In genomic region chr2:61527127-61527526, GRCm38 (mm10) we compare ENCODE assay signal across 25 mouse cellular contexts.
"Had no signal": no experiment of that assay in that cellular context is flagged by ENCODE, and none has a peak within 500 bp of the region (broad histone marks: within the 10 kb centered on the region; RNA-seq: fewer than 3 reads in every experiment).

No protein-coding gene starts in this region.

- H3K4me3 ChIP-seq: heart, embryonic 10.5 days; heart, embryonic 13.5 days; heart, embryonic 15.5 days; hindbrain, embryonic 13.5 days; hindbrain, embryonic 15.5 days; kidney, embryonic 15.5 days; limb, embryonic 13.5 days; limb, embryonic 15.5 days; liver, embryonic 12.5 days had no signal

- ATAC-seq: hindbrain, postnatal 0 days; intestine, embryonic 16.5 days; liver, embryonic 12.5 days had no signal

- H3K4me1 ChIP-seq: heart, embryonic 10.5 days; heart, embryonic 13.5 days; heart, embryonic 15.5 days; hindbrain, embryonic 13.5 days; hindbrain, embryonic 15.5 days; kidney, embryonic 15.5 days; limb, embryonic 13.5 days; limb, embryonic 15.5 days had no signal

- H3K36me3 ChIP-seq: heart, embryonic 10.5 days; heart, embryonic 13.5 days; heart, embryonic 15.5 days; hindbrain, embryonic 13.5 days; hindbrain, embryonic 15.5 days; kidney, embryonic 15.5 days; limb, embryonic 13.5 days; limb, embryonic 15.5 days; liver, embryonic 12.5 days had no signal

- H3K9ac ChIP-seq: heart, embryonic 13.5 days; heart, embryonic 15.5 days; hindbrain, embryonic 13.5 days; hindbrain, embryonic 15.5 days; kidney, embryonic 15.5 days; limb, embryonic 13.5 days; limb, embryonic 15.5 days; liver, embryonic 12.5 days had no signal

- H3K27me3 ChIP-seq: heart, embryonic 13.5 days; heart, embryonic 15.5 days; hindbrain, embryonic 13.5 days; hindbrain, embryonic 15.5 days; kidney, embryonic 15.5 days; limb, embryonic 13.5 days; limb, embryonic 15.5 days; liver, embryonic 12.5 days had no signal

- H3K9me3 ChIP-seq: heart, embryonic 10.5 days; heart, embryonic 13.5 days; heart, embryonic 15.5 days; hindbrain, embryonic 13.5 days; hindbrain, embryonic 15.5 days; kidney, embryonic 15.5 days; limb, embryonic 13.5 days; limb, embryonic 15.5 days; liver, embryonic 12.5 days had no signal

- H3K27ac ChIP-seq: heart, embryonic 10.5 days; heart, embryonic 13.5 days; heart, embryonic 15.5 days; hindbrain, embryonic 13.5 days; hindbrain, embryonic 15.5 days; hindbrain, postnatal 0 days; kidney, embryonic 15.5 days; kidney, postnatal 0 days; limb, embryonic 13.5 days; limb, embryonic 15.5 days; liver, embryonic 12.5 days had no signal

- H3K4me2 ChIP-seq: heart, embryonic 13.5 days; heart, embryonic 15.5 days; hindbrain, embryonic 13.5 days; hindbrain, embryonic 15.5 days; kidney, embryonic 15.5 days; limb, embryonic 13.5 days; limb, embryonic 15.5 days; liver, embryonic 12.5 days had no signal

- DNase-seq: gastrocnemius, postnatal 14 days; gastrocnemius, postnatal 36 days; heart, adult 18-20 months; heart, postnatal 14 days; heart, postnatal 36 days; kidney, adult 11 months; kidney, adult 2 months; kidney, adult 9 months; kidney, postnatal 14 days; kidney, postnatal 36 days; layer of hippocampus, adult 9-11 months; layer of hippocampus, postnatal 36 days; left cerebral cortex, postnatal 4 days had no signal
